Mouse (Mus musculus): ENCODE measurements around the gene Slc16a12.
"Not testable (repeated sequence)": the region's sequence is repeated elsewhere in the genome, so short reads cannot be mapped to it uniquely, and the experiment has no call there.

Gene Slc16a12

DNA sequence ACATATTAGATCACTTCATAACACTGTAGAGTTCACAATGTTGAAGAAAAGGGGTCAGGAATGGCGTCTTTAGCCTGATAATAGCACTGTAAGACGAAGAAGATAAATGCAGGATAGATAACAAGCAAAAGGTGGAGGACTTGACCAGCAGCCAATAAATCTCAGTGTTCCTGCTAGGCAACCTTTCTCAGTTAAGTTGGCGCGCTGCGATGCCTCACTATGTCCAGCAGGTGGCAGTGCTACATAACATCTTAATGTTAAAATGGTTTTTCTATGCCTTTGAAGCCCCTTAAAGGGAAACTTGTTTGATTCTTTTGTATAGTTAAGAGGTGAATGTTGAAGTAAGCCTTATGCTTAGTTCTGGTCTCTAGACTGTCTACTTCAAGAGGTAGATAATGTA, 81.0 kb downstream of the Slc16a12 start:
- peak; percentile 92 for DNase-seq (ENCODE audit: low read depth)

- no peak for DNase-seq (ENCODE audit: low read depth)
Observed at GRCm38 (mm10) chr19:34662740-34663139, 84.3 kb downstream of the Slc16a12 start.

GRCm38 (mm10) chr19:34662067-34662507, 85.0 kb downstream of the Slc16a12 start:
- DNase-seq (ENCODE audit: low read depth): peak; percentile 95

DNA sequence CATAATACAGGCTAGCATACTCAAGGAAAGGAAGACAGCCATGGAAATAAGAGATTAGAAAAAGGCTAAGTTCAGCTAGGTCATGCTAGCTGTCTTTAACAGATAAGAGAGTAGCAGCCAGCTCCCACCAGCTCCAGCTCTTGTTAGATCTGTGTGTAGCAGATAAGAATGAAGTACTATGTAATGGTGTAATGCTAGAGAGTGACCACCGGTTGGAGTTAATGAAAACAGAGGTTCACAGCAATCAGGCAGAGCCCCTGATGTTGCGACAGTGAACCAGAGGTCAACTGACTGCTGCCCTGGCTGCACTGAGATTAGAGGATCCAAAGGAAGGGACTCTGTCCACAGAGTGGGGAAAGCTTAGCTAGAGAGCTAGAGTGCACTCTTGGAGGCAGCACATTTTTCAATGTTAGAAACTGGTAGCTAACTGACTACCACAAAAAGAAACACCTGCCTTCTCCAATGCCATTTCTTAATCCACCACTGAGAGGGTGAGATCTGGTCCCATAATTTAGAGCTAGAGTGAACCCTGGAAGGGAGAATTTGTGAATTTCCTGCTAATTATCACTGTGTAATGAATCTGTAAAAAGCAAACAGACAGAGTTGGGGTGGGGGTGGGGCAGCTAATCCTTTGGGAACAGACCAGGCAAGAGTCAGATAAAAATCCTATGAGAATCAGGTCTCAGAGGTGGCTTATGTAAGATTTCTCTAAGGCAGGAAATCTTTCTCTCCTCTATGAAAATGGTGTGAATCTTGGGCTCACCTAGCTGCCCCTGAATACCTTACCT, 90.4 kb downstream of the Slc16a12 start:
- no peak for DNase-seq (ENCODE audit: low read depth)

- DNase-seq (ENCODE audit: low read depth): no peak
Observed at GRCm38 (mm10) chr19:34655227-34655805, 91.8 kb downstream of the Slc16a12 start.

- DNase-seq (ENCODE audit: low read depth): no peak
Observed at GRCm38 (mm10) chr19:34650997-34651396, 96.1 kb downstream of the Slc16a12 start.

- no peak for DNase-seq (ENCODE audit: low read depth)
Observed at GRCm38 (mm10) chr19:34650276-34650675, 96.8 kb downstream of the Slc16a12 start.

- not testable (repeated sequence) for DNase-seq (ENCODE audit: low read depth)
Observed at GRCm38 (mm10) chr19:34647630-34648029, 99.5 kb downstream of the Slc16a12 start.

DNA sequence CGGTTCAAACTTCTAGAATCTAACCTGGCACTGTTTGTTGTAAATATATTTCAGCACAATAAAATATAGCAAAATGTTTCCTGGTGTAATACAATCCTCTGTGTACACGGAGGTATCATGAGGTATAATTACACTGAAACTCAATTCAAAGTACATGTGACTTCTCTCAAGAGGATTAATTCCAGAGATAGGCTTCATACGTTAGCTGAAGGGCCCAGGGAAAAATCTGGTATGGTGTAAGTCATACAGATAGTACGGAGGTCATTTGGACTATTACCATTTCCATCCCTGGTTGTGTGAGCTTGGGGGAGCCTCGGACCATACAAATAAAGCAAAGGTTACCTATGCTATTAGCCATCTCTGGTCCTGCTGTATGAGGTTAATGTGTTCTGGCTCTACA, 104.5 kb downstream of the Slc16a12 start:
- DNase-seq (ENCODE audit: low read depth): no peak

- DNase-seq (ENCODE audit: low read depth): peak; percentile 75
Observed at GRCm38 (mm10) chr19:34640623-34641022, 106.5 kb downstream of the Slc16a12 start, which contains the start of the genes Ifit1bl2 and Ifit1. Gene Ifit1bl2 (minus strand): TSS chr19:34640743. Gene Ifit1 (plus strand): TSS chr19:34640871.

DNA sequence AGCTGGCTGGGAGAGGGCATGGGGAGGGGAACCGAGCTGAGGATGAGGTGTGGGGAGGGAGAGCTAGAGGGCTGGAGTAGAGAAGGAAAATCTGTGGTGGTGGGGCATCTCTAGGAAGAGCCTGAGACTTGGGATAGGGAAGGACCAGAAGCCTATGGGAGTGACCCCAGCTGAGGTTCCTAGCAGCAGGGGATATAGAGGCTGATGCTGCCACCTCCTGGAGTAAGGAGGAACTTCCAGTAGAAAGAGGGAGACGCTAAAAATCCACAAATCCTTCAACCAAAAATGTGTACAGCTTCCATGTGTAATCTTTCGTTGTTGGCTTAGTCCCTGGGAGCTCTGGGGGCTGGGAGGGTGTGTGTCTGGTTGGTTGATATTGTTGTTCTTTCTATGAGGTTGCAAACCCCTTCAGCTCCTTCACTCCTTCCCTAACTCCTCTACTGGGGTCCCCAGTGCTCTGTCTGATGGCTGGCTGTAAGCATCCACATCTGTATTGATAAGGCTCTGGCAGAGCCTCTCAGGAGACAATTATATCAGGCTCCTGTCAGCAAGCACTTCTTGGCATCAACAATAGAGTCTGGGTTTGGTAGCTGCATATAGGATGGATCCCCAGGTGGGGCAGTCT, 110.0 kb downstream of the Slc16a12 start:
- DNase-seq (ENCODE audit: low read depth): peak; percentile 89

DNA sequence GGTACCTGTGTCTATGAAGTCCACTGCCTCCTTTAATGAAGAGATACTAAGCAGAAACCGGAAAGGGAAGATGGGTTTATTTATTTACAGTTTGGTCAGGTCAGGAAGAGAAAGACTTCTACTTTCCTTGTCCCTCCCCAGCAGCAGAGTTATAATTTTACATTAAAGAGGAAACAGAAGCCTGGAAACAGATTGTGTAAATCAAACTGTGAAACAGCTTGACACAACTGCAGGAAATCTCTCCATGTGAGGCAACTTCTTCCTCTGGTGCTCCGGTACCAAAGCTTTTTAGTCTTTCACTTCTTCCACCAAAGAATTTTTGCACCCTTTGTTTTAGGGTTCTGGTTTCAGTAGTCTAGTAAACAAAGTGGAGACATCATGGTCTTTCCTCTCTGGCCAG, 113.6 kb downstream of the Slc16a12 start:
- no peak for DNase-seq (ENCODE audit: low read depth)

DNA sequence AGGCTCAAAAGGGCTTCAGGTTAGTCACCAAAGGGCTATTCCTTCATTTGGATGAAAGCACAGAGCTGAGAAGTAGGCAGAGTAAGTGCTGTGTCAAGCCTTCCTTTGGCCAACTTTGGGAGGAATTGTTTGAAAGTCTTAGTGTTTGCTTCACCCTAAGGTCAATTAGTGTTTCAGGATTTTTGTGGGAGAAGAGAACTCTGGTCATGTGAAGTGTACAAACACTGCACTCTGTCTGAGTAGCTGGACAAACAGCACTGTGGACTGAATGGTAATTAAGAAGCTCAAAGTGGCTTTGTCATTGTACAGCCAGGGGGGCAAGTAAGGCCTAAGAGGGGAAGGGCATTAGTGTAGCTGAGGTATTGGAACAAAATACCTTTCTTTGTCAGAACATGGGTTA, 115.6 kb downstream of the Slc16a12 start:
- DNase-seq (ENCODE audit: low read depth): no peak

DNA sequence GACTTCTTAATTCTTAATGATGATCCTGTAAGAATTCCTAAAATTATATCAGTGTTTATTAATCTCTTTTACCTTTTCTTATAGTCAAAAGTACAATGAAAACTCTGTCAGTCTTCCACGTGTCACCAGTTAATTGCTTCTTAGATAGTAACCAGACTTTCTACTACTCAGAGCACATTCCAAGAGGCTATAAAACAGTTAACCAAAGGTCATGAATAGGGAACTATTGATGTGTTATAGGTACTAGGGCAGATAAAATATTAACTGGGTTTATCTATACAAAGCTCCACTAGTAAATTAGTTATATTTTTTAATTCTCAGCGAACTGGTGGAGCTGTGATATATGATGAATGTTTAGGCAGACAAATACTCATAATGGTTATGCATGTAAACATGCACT, 119.6 kb downstream of the Slc16a12 start:
- no peak for DNase-seq (ENCODE audit: low read depth)

- DNase-seq (ENCODE audit: low read depth): no peak
Observed at GRCm38 (mm10) chr19:34624663-34625062, 122.4 kb downstream of the Slc16a12 start.

GRCm38 (mm10) chr19:34623781-34624180, 123.3 kb downstream of the Slc16a12 start:
- no peak for DNase-seq (ENCODE audit: low read depth)

GRCm38 (mm10) chr19:34620871-34621270, 126.2 kb downstream of the Slc16a12 start:
- DNase-seq (ENCODE audit: low read depth): no peak
